Mouse (Mus musculus) cortical plate, adult 2 months (tissue): Measurements from ENCODE around the gene Gnl1. TPM values are rescaled to one million over a fixed set of nuclear protein-coding genes. Genes with fewer than 3 reads are reported as not detected.
"Not testable (repeated sequence)": the region's sequence is repeated elsewhere in the genome, so short reads cannot be mapped to it uniquely, and the experiment has no call there.

Experiments
- H3K27ac ChIP-seq: fragments of 200-500 bp; 2 replicates; pipeline ENCODE4 v1.5.1; 2012; ENCODE audit warnings: low read length, control low read depth, inconsistent platforms; ENCODE audit not compliant: insufficient read depth
- H3K4me1 ChIP-seq: fragments of 200-500 bp; 2 replicates; pipeline ENCODE4 v1.6.1; 2011; ENCODE audit warnings: low read length; ENCODE audit not compliant: control insufficient read depth, insufficient read depth
- H3K4me3 ChIP-seq: fragments of 200-500 bp; 2 replicates; pipeline ENCODE4 v1.5.1; 2011; ENCODE audit warnings: mild to moderate bottlenecking, low read length, control low read depth; ENCODE audit not compliant: insufficient read depth
- CTCF ChIP-seq: fragments of 200-500 bp; IDR thresholded peaks from 2 replicates; pipeline ENCODE4 v1.5.1; 2011; ENCODE audit warnings: mild to moderate bottlenecking, control low read depth, low read length; ENCODE audit not compliant: insufficient read depth; ENCODE audit errors: extremely low read depth
- POLR2A ChIP-seq: fragments of 200-500 bp; IDR thresholded peaks from 2 replicates; pipeline ENCODE4 v1.6.1; 2011; ENCODE audit warnings: mild to moderate bottlenecking, low read length, control low read depth; ENCODE audit not compliant: insufficient read depth; ENCODE audit errors: extremely low read depth
- polyA plus RNA-seq: library from polyadenylated mRNA; depleted of rRNA; stranded (reverse); fragments of >200 nt; gene quantifications from 2 replicates; pipeline ENCODE4 v1.2.3, GENCODE M21; 2012

Gnl1 gene
- polyA plus RNA-seq, 1 experiment, result 131 TPM

GRCm38 (mm10) chr17:36023710-36024654, 44.3 kb downstream of the Gnl1 start:
- peak overlapping the region; percentile 56 for H3K27ac ChIP-seq
- TF ChIP-seq POLR2A (no peak), CTCF (no peak)
- peaks cover 4% of the 10 kb centered on the region for H3K4me1 ChIP-seq
- H3K4me3 ChIP-seq, result no peak overlapping the region

- Histone ChIP-seq H3K4me3 (no peak overlapping the region), H3K27ac (no peak overlapping the region), H3K4me1 (peaks cover 4% of the 10 kb centered on the region)
- TF ChIP-seq CTCF, result no peak
- TF ChIP-seq POLR2A, result no peak
Observed at GRCm38 (mm10) chr17:36025197-36025596, 45.5 kb downstream of the Gnl1 start.

- Histone ChIP-seq H3K27ac (no peak overlapping the region), H3K4me1 (peaks cover 4% of the 10 kb centered on the region), H3K4me3 (no peak overlapping the region)
- no peak for TF ChIP-seq POLR2A
- no peak for TF ChIP-seq CTCF
Observed at GRCm38 (mm10) chr17:36025901-36026300, 46.2 kb downstream of the Gnl1 start.

- Histone ChIP-seq H3K4me1 (peaks cover 6% of the 10 kb centered on the region), H3K27ac (no peak overlapping the region), H3K4me3 (no peak overlapping the region)
- TF ChIP-seq CTCF, result no peak
- no peak for TF ChIP-seq POLR2A
Observed at GRCm38 (mm10) chr17:36027663-36028062, 48.0 kb downstream of the Gnl1 start.

GRCm38 (mm10) chr17:36028879-36029619, 49.4 kb downstream of the Gnl1 start:
- peaks cover 4% of the 10 kb centered on the region for H3K4me1 ChIP-seq
- H3K4me3 ChIP-seq, result no peak overlapping the region
- no peak overlapping the region for H3K27ac ChIP-seq
- TF ChIP-seq POLR2A (no peak), CTCF (no peak)

GRCm38 (mm10) chr17:36030046-36030702, 50.5 kb downstream of the Gnl1 start:
- not testable (repeated sequence) for H3K27ac ChIP-seq, H3K4me1 ChIP-seq, H3K4me3 ChIP-seq

GRCm38 (mm10) chr17:36030703-36031582, 51.3 kb downstream of the Gnl1 start:
- H3K27ac ChIP-seq, H3K4me1 ChIP-seq: not testable (repeated sequence)
- peak overlapping the region; percentile 63 for H3K4me3 ChIP-seq

- H3K27ac ChIP-seq, H3K4me1 ChIP-seq: not testable (repeated sequence)
- H3K4me3 ChIP-seq, result peak overlapping the region; percentile 63
- peak; percentile 31; the same call in 1 of the 2 replicates for TF ChIP-seq CTCF
Observed at GRCm38 (mm10) chr17:36031583-36032331, 52.1 kb downstream of the Gnl1 start.
